Mouse (Mus musculus) heart, postnatal 14 days (tissue): ENCODE measurements around the gene Vav1. TPM values are rescaled to one million over a fixed set of nuclear protein-coding genes. Genes with fewer than 3 reads are reported as not detected.
"Not testable (repeated sequence)": the region's sequence is repeated elsewhere in the genome, so short reads cannot be mapped to it uniquely, and the experiment has no call there.

Experiments
- DNase-seq, 2 experiments: peaks; one replicate each; pipeline ENCODE4 v3.0.0; 2021 to 2022
- intact Hi-C: fragments of 180-260 bp; cut with DNase I; formaldehyde crosslinking; loops from one replicate; pipeline ENCODE4 v1.15.1; 2025
- total RNA-seq, 2 experiments: library from RNA; stranded (reverse); gene quantifications; 2 replicates each; pipeline ENCODE4 v1.2.3; 2021

Vav1 gene
- total RNA-seq, 2 experiments from 2014 or later: 2.2 to 5.5 TPM

GRCm38 (mm10) chr17:57327615-57328014 lies 48.7 kb downstream of the Vav1 start:
- intact Hi-C loops: no loop called here
- DNase-seq: no peak

- DNase-seq: no peak
- intact Hi-C loops: no loop called here
Measured at GRCm38 (mm10) chr17:57328944-57329343, 50.0 kb downstream of the Vav1 start.

- intact Hi-C loops: loop anchor here (5.0 to 10.0 kb wide), 2 partner anchors 234 to 526 kb away; no protein-coding TSS in a partner anchor
Measured at GRCm38 (mm10) chr17:57330993-57331392, 52.1 kb downstream of the Vav1 start.

GRCm38 (mm10) chr17:57332241-57332640 lies 53.3 kb downstream of the Vav1 start:
- DNase-seq: no peak
- intact Hi-C loops: loop anchor here (5.0 to 10.0 kb wide), 2 partner anchors 235 to 527 kb away; no protein-coding TSS in a partner anchor

More at GRCm38 (mm10) chr17:57330993-57331392, 52.1 kb downstream of the Vav1 start:
- DNase-seq: no peak

GRCm38 (mm10) chr17:57334001-57334760 lies 55.3 kb downstream of the Vav1 start:
- no peak for DNase-seq
- intact Hi-C loops: loop anchor here (1.0 to 10.0 kb wide), 5 partner anchors 57 to 529 kb away; partner anchors contain the start of gene Alkbh7

- peak; percentile 87 to 92 for DNase-seq
- intact Hi-C loops: loop anchor here (1.0 to 10.0 kb wide), 5 partner anchors 58 to 530 kb away; partner anchors contain the start of gene Alkbh7
Measured at GRCm38 (mm10) chr17:57334761-57335150, 55.9 kb downstream of the Vav1 start.

- not testable (repeated sequence) for DNase-seq
- intact Hi-C loops: loop anchor here (2.0 to 10.0 kb wide), 3 partner anchors 58 to 530 kb away; partner anchors contain the start of gene Alkbh7
Measured at GRCm38 (mm10) chr17:57335194-57335593, 56.3 kb downstream of the Vav1 start.

GRCm38 (mm10) chr17:57335673-57336303 lies 56.9 kb downstream of the Vav1 start:
- intact Hi-C loops: loop anchor here (2.0 to 10.0 kb wide), 3 partner anchors 59 to 531 kb away; partner anchors contain the start of gene Alkbh7
- peak; percentile 89 to 93 for DNase-seq

- intact Hi-C loops: loop anchor here (10.0 kb wide), 1 partner anchor 533 kb away; no protein-coding TSS in a partner anchor
- no peak for DNase-seq
Measured at GRCm38 (mm10) chr17:57337996-57338395, 59.1 kb downstream of the Vav1 start.

GRCm38 (mm10) chr17:57339298-57339697 lies 60.4 kb downstream of the Vav1 start:
- intact Hi-C loops: loop anchor here (10.0 kb wide), 1 partner anchor 534 kb away; no protein-coding TSS in a partner anchor
- no peak for DNase-seq

- DNase-seq: no peak
- intact Hi-C loops: no loop called here
Measured at GRCm38 (mm10) chr17:57341568-57341967, 62.7 kb downstream of the Vav1 start.

- DNase-seq: no peak
- intact Hi-C loops: no loop called here
Measured at GRCm38 (mm10) chr17:57344029-57344707, 65.3 kb downstream of the Vav1 start.

- intact Hi-C loops: no loop called here
Measured at GRCm38 (mm10) chr17:57347017-57347416, 68.1 kb downstream of the Vav1 start.

GRCm38 (mm10) chr17:57347781-57348180 lies 68.9 kb downstream of the Vav1 start:
- DNase-seq: no peak

More at GRCm38 (mm10) chr17:57347017-57347416, 68.1 kb downstream of the Vav1 start:
- DNase-seq: no peak

GRCm38 (mm10) chr17:57349067-57349466 lies 70.2 kb downstream of the Vav1 start:
- intact Hi-C loops: no loop called here
- DNase-seq: no peak

More at GRCm38 (mm10) chr17:57347781-57348180, 68.9 kb downstream of the Vav1 start:
- intact Hi-C loops: no loop called here

GRCm38 (mm10) chr17:57350212-57350611 lies 71.3 kb downstream of the Vav1 start:
- intact Hi-C loops: no loop called here
- DNase-seq: no peak

- intact Hi-C loops: no loop called here
- DNase-seq: no peak
Measured at GRCm38 (mm10) chr17:57351107-57351506, 72.2 kb downstream of the Vav1 start.

- intact Hi-C loops: no loop called here
- no peak for DNase-seq
Measured at GRCm38 (mm10) chr17:57358441-57358840, 79.5 kb downstream of the Vav1 start, which contains the start of gene Adgre1. Adgre1 (plus strand) TSS chr17:57358691.

GRCm38 (mm10) chr17:57359485-57360241 lies 80.8 kb downstream of the Vav1 start:
- intact Hi-C loops: no loop called here

More at GRCm38 (mm10) chr17:57359485-57360241, 80.8 kb downstream of the Vav1 start:
- DNase-seq: no peak
